9 mouse cellular contexts compared by ENCODE assay signal in genomic region chr7:46607031-46607426, GRCm38 (mm10). TPM values are rescaled to one million over a fixed set of nuclear protein-coding genes. Genes with fewer than 3 reads are reported as not detected.
DNase-seq lines count a peak whose midpoint lies in the region; ATAC-seq and TF ChIP-seq lines count a peak whose summit lies in the region.
"Had no signal": no experiment of that assay in that cellular context is flagged by ENCODE, and none has a peak within 500 bp of the region (broad histone marks: within the 10 kb centered on the region; RNA-seq: fewer than 3 reads in every experiment).

No protein-coding gene starts in this region.

- H3K4me3 ChIP-seq in kidney, embryonic 15.5 days (replicated peaks), result no peak overlapping the region
- H3K4me3 ChIP-seq in kidney, adult 2 months (ENCODE audit: insufficient read depth, low read depth, low read length), result no peak overlapping the region
- H3K4me3 ChIP-seq in ES-E14 (ENCODE audit: insufficient read depth in 1 of 2, low read depth in 1 of 2, low read length in 2 of 2, poor library complexity in 1 of 2, severe bottlenecking in 1 of 2), result 0 out of 4 replicates have a peak overlapping the region, but pooled peaks of 1 of the 2 experiments have one; percentile 31
- H3K4me3 ChIP-seq in hindbrain, postnatal 0 days (ENCODE audit: low read length), result no peak overlapping the region
- no peak overlapping the region for H3K4me3 ChIP-seq in spleen, adult 2 months (ENCODE audit: extremely low read depth, insufficient read depth, insufficient read length)
- H3K4me3 ChIP-seq: erythroblast, embryonic 14.5 days had no signal

- H3K9ac ChIP-seq in kidney, embryonic 15.5 days, result no peak overlapping the region
- peak overlapping the region; percentile 12; the same call in 1 of the 2 replicates for H3K9ac ChIP-seq in ES-E14 (ENCODE audit: insufficient read depth, low read depth, low read length, poor library complexity, severe bottlenecking)
- no peak overlapping the region for H3K9ac ChIP-seq in hindbrain, postnatal 0 days (replicated peaks; ENCODE audit: low read length)

- no peak for DNase-seq in kidney, adult 2 months
- DNase-seq in ES-E14 (ENCODE audit: low read depth, low spot score) (no peak), adipocyte (ENCODE audit: low spot score) (no peak)
- no peak for DNase-seq in hindbrain, postnatal 0 days (ENCODE audit: low spot score)
- peak; percentile 72 to 80 for DNase-seq in spleen, adult 2 months (ENCODE audit: low read depth in 1 of 2, low spot score in 2 of 2)
- DNase-seq in embryo, embryonic 9.5 days (ENCODE audit: extremely low spot score), result no peak
- no peak for DNase-seq in left cerebral cortex, adult 8-10 months (ENCODE audit: low spot score in 2 of 2)

- TF ChIP-seq POLR2A in kidney, adult 2 months (IDR thresholded peaks at IDR 0.05; ENCODE audit: low read depth, low read length), result no peak
- no peak for TF ChIP-seq POLR2A in spleen, adult 2 months (IDR thresholded peaks at IDR 0.05; ENCODE audit: low read depth, low read length)

- H3K4me1 ChIP-seq in kidney, embryonic 15.5 days, result peaks cover 20% of the 10 kb centered on the region
- H3K4me1 ChIP-seq in kidney, adult 2 months (ENCODE audit: control insufficient read depth, insufficient read depth, low read length), result peaks cover 9% of the 10 kb centered on the region; the same call in 1 of the 2 replicates
- peaks cover 6 to 11% of the 10 kb centered on the region in 2 experiments; a peak in 3 of 4 replicates for H3K4me1 ChIP-seq in ES-E14 (ENCODE audit: control insufficient read depth in 2 of 2, insufficient read depth in 2 of 2, low read length in 2 of 2, poor library complexity in 1 of 2)
- H3K4me1 ChIP-seq in hindbrain, postnatal 0 days (ENCODE audit: insufficient read depth, low read length), result no peaks in the 10 kb centered on the region
- peaks cover 3% of the 10 kb centered on the region; the same call in 1 of the 2 replicates for H3K4me1 ChIP-seq in spleen, adult 2 months (ENCODE audit: control insufficient read depth, insufficient read depth, insufficient read length)

- 0 out of 2 replicates have a peak, but pooled peaks have one; percentile 55 for ATAC-seq in kidney, embryonic 15.5 days (replicated peaks; ENCODE audit: low FRiP score)
- peak; percentile 48 for ATAC-seq in hindbrain, postnatal 0 days

- H3K36me3 ChIP-seq in kidney, embryonic 15.5 days, result no peaks in the 10 kb centered on the region
- no peaks in the 10 kb centered on the region for H3K36me3 ChIP-seq in kidney, adult 2 months (ENCODE audit: control insufficient read depth, insufficient read depth, low read length)
- no peaks in the 10 kb centered on the region for H3K36me3 ChIP-seq in ES-E14 (ENCODE audit: control insufficient read depth, insufficient read depth, low read length, poor library complexity, severe bottlenecking)
- no peaks in the 10 kb centered on the region for H3K36me3 ChIP-seq in hindbrain, postnatal 0 days (ENCODE audit: insufficient read depth, low read length)
- H3K36me3 ChIP-seq in spleen, adult 2 months (ENCODE audit: control insufficient read depth, insufficient read depth, low read length), result 0 out of 2 replicates have a peak, but pooled peaks cover 2% of the 10 kb centered on the region

- no peaks in the 10 kb centered on the region for H3K9me3 ChIP-seq in kidney, embryonic 15.5 days (replicated peaks)
- no peaks in the 10 kb centered on the region for H3K9me3 ChIP-seq in ES-E14 (ENCODE audit: control insufficient read depth, insufficient read depth, low read depth, low read length)
- H3K9me3 ChIP-seq in hindbrain, postnatal 0 days (ENCODE audit: low read length), result no peaks in the 10 kb centered on the region

- H3K4me2 ChIP-seq in kidney, embryonic 15.5 days, result no peak overlapping the region
- H3K4me2 ChIP-seq in hindbrain, postnatal 0 days (ENCODE audit: low read depth, low read length), result no peak overlapping the region

- no peak overlapping the region for H3K27ac ChIP-seq in kidney, embryonic 15.5 days
- no peak overlapping the region for H3K27ac ChIP-seq in kidney, adult 2 months (ENCODE audit: insufficient read depth, low read depth, low read length)
- no peak overlapping the region; the same call in 1 of the 2 replicates for H3K27ac ChIP-seq in ES-E14 (ENCODE audit: insufficient read depth, low read depth, low read length, poor library complexity, severe bottlenecking)
- no peak overlapping the region for H3K27ac ChIP-seq in hindbrain, postnatal 0 days
- H3K27ac ChIP-seq in spleen, adult 2 months (ENCODE audit: insufficient read depth, low read length), result peak overlapping the region; percentile 76

- WGBS in kidney, embryonic 15.5 days, result 50% methylated on average over 8 of the region's 8 CpGs
- 45% methylated on average over 8 of the region's 8 CpGs for whole genome bisulfite sequencing in kidney, adult 2 months
- 51% methylated on average over 8 of the region's 8 CpGs for WGBS in hindbrain, postnatal 0 days
- 20% methylated on average over 8 of the region's 8 CpGs for WGBS in spleen, adult 2 months

- in situ Hi-C loops in ES-E14 (cut with MboI; ENCODE audit: low sequenced_read_pairs in 2 of 2, unreplicated experiment in 2 of 2), result loop anchor here (5.0 to 10.0 kb wide), 2 partner anchors 212 to 215 kb away; partner anchors contain the start of gene Kcnc1 (in 1 of the 2)

- no peaks in the 10 kb centered on the region for H3K27me3 ChIP-seq in kidney, embryonic 15.5 days
- H3K27me3 ChIP-seq in kidney, adult 2 months (replicated peaks; ENCODE audit: control insufficient read depth, insufficient read depth, low read length), result no peaks in the 10 kb centered on the region
- H3K27me3 ChIP-seq in hindbrain, postnatal 0 days (ENCODE audit: insufficient read depth, low read length), result no peaks in the 10 kb centered on the region
- H3K27me3 ChIP-seq in spleen, adult 2 months (ENCODE audit: control insufficient read depth, insufficient read depth, low read length), result no peaks in the 10 kb centered on the region

- no peak for TF ChIP-seq CTCF in kidney, adult 2 months (conservative IDR thresholded peaks at IDR 0.05; ENCODE audit: insufficient read depth, insufficient read length, low read depth, low read length)
- TF ChIP-seq CTCF in hindbrain, postnatal 0 days (IDR thresholded peaks at IDR 0.05; ENCODE audit: low read depth), result no peak
- no peak for TF ChIP-seq CTCF in spleen, adult 2 months (IDR thresholded peaks at IDR 0.05; ENCODE audit: extremely low read depth, insufficient read depth, insufficient read length, insufficient replicate concordance)

TF ChIP-seq in ES-E14, 5 proteins besides CTCF, POLR2A, EP300 and RAD21:
- TF ChIP-seq ZNF384 (IDR thresholded peaks at IDR 0.05; ENCODE audit: low read depth, low read length) (peak; percentile 70; the same call in 1 of the 2 replicates), MAFK (IDR thresholded peaks at IDR 0.05; ENCODE audit: insufficient read depth, low read depth, low read length) (no peak)

RNA-seq across cellular contexts. Expression of gene Sergef, which starts 32.6 kb away (rescaled TPM):
- polyA plus RNA-seq in kidney, embryonic 15.5 days (2015; fragmentation: Nextera tagmentation; extraction: Ambion mirVana), result 13.9 and 16.4 TPM in 2 replicates
- 16.0 and 16.8 TPM in 2 replicates for polyA plus RNA-seq in kidney, adult 2 months (2012; rRNA removed)
- 5.4 and 5.7 TPM in 2 replicates for total RNA-seq in ES-E14 (2012; rRNA removed)
- total RNA-seq in hindbrain, postnatal 0 days (2014; rRNA removed), result 41.8 and 53.5 TPM in 2 replicates
- 45.6 and 48.0 TPM in 2 replicates for polyA plus RNA-seq in hindbrain, postnatal 0 days (2015; fragmentation: Nextera tagmentation; extraction: Ambion mirVana)
- 7.4 and 11.3 TPM in 2 replicates for polyA plus RNA-seq in spleen, adult 2 months (2012; rRNA removed)
- 10 to 100 TPM; 66.3 to 76.8 (median 71.3) TPM for total RNA-seq in left cerebral cortex, adult 8-10 months (2022)

Comparison
In these comparisons a context has a peak if more than half of its experiments do, and no peak if none do; other contexts are left out.
1. DNase-seq: peak in spleen, adult 2 months (2 of 2); none in kidney, adult 2 months (single experiment), ES-E14 (single experiment), hindbrain, postnatal 0 days (single experiment), embryo, embryonic 9.5 days (single experiment), adipocyte (single experiment) and left cerebral cortex, adult 8-10 months (0 of 2).